Mouse (Mus musculus) brown adipose tissue, adult 24 weeks (tissue): ENCODE results near the gene Ppfia4. TPM values are rescaled to one million over a fixed set of nuclear protein-coding genes. Genes with fewer than 3 reads are reported as not detected.

Experiments
- H3K27ac ChIP-seq: fragments of 200-500 bp; replicated peaks from 2 replicates; pipeline ENCODE4 v1.5.1; 2012; ENCODE audit warnings: low read depth, mild to moderate bottlenecking, low read length
- H3K4me1 ChIP-seq: fragments of 200-500 bp; 2 replicates; pipeline ENCODE4 v1.6.1; 2012; ENCODE audit warnings: low read length, mixed read lengths; ENCODE audit not compliant: control insufficient read depth, insufficient read depth, insufficient read length
- H3K4me3 ChIP-seq: fragments of 200-500 bp; 2 replicates; pipeline ENCODE4 v1.5.1; 2012; ENCODE audit warnings: low read depth, mild to moderate bottlenecking, low read length, moderate library complexity; ENCODE audit not compliant: insufficient read depth
- polyA plus RNA-seq: library from polyadenylated mRNA; stranded (reverse); fragments of >200 nt; gene quantifications from 2 replicates; pipeline ENCODE4 v1.2.4, GENCODE M21; 2012; ENCODE audit not compliant: missing spikeins, insufficient read depth, insufficient read length

The Ppfia4 gene
- 1.7 TPM in 1 of 2 replicates, not detected in the other for polyA plus RNA-seq

DNA sequence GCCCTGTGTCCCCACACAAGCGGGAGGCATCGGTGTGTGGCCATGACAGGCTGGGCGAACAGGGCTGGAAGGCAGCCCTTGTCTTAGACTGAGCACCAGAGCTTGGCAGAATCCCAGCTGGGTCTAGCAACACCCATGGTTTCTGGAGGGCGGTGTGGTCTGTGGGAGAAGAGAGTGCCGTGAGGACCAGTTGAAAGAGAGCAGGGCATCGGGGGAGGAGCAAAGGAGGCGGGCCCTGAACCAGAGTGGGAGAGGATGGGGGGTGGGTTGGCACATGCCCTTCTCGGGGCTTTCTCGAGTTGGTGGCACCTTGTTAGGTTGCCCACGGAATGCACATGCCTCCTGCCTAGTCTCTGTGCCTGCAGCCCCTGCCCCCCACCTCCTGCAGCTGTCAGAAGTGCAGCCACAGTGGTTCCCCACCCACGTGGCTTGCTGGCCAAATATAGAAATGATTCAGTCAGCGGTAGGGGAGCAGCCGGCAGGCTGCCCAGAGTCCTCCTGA is at the start of gene Ppfia4:
Gene Ppfia4 (minus strand): TSS at position 159 of the 502 bp plus-strand sequence.
- Histone ChIP-seq H3K27ac (no peak within 1 kb of the TSS), H3K4me3 (no peak within 1 kb of the TSS), H3K4me1 (no peaks in the 10 kb centered on the region)

DNA sequence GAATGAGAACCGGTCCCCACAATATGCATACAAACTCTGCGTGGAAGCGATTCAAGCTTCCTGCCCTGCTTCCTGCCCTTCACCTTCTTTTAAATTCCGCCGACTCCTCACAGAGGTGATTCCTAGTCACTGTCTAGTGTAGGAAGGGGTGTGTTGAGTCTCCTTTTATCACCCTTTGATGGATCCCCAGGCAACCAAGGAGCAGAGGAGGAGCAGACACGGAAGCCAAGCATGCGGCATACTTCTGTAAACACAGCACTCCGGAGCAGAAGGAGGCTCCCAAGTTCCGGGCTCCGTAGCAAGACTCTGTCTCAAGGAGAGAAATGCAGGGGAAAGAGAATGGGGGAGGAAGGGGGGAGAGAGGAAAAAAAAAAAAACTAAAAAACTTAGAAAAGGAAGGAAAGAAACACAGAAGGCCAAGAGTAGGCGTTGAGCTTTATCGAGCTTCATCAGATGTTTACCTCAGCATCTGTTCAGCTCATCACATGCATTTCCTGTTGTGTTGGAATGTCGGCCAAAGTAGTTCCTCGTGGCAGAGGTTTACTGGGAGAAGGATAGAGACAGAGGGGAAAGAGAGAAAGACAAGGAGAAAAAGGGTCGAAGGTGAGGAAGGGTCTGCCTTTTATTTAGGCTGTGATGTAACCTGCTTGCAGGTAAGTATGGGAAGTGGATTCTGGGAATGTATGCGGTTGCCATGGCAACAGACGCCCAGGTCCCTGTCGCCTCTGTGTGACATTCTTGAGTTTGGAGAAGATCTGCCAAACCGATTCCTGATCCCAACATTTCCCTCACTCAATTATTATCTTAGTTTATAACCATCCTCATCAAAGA is 49.3 kb upstream of the Ppfia4 start:
- H3K4me1 ChIP-seq = 0 out of 2 replicates have a peak, but pooled peaks cover 6% of the 10 kb centered on the region
- peak overlapping the region; percentile 42 for H3K4me3 ChIP-seq
- peak overlapping the region; percentile 91 for H3K27ac ChIP-seq

DNA sequence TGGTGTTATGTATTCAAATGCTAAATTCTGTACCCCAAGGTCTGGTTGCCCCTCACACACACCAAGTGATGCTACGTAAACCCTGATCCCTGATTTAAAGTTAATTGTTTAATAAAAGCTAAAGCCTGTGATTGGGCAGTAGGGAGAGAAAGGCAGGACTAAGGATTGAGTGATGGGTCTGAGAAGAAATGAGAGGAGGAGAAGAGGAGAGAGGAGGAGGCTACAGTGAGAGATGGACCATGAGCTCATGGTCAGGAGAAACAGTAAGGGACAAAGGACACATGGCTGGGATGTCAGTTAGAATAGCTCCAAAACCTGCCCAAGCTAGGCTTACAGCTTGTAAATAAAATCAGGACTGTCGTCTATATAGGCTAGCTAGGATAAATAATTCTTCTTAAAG is 48.3 kb upstream of the Ppfia4 start:
- H3K4me1 ChIP-seq = 0 out of 2 replicates have a peak, but pooled peaks cover 6% of the 10 kb centered on the region
- no peak overlapping the region for H3K4me3 ChIP-seq
- H3K27ac ChIP-seq = peak overlapping the region; percentile 91

DNA sequence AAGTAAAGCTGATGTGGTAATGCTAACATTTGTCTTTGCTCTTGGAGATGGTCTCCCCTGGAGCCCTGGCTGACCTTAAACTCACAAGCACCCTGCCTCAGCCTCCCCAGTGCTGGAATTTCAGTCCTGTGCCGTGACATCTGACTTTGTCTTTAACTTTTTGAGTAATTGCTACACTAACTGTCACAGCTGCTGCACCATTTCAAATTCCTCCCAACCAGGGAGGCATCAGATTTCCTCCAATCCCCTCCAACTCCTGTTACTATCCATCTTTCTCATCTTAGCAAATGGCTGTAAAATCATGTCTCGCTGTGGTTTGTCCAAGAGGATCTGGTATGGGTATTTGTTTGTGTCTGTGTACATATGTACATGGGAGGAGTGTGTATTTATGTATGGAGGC is 41.4 kb upstream of the Ppfia4 start:
- H3K27ac ChIP-seq = no peak overlapping the region
- no peaks in the 10 kb centered on the region for H3K4me1 ChIP-seq
- no peak overlapping the region for H3K4me3 ChIP-seq

DNA sequence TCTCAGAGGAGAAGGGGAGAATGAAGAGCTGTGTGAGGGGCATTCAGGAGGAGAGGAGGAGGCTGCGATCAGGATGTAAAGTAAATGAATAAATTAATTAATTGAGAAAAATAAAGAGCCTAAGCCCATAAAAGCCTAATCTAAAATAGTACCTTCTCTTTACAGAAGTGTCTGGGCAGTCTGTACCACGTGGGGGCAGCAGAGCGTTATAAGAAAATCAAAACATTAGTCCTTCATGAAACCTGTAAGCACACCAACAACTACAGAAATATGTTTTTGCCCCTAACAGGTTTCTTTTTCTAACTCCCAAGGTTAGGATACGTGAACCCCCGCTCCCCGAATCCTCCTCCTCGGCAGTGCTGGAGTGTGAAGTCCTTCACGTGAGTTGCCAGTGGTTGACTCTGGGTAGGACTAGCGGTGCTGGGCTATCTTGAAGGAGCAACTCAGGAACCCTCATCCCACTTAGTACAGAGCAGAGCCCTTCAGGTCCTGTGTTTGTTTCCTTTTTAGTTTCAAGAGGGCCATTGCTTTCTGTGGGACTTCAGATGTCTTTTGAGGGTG is 36.1 kb upstream of the Ppfia4 start:
- Histone ChIP-seq H3K4me3 (no peak overlapping the region), H3K27ac (no peak overlapping the region), H3K4me1 (no peaks in the 10 kb centered on the region)

DNA sequence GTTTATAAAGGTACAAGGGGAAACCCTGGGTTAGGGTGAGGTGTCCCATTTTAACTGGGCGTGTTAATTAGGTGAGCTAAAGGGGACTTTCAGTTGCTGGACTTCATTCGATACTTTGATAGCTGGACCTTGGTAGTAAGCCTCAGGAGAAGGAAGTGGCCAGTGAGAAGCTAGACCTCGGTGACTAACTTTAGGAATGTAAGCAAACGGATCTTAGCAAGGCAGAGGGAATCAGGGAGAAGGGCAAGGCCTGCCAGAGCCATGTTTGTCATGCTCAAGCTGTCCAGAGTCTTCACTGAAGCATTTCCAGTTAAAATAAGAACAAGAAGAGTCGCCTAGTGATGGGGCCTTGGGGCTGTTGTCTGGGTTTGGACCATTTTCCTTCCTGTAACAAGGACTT is 32.8 kb upstream of the Ppfia4 start:
- H3K4me3 ChIP-seq = no peak overlapping the region
- H3K27ac ChIP-seq = no peak overlapping the region
- peaks cover 6% of the 10 kb centered on the region for H3K4me1 ChIP-seq

DNA sequence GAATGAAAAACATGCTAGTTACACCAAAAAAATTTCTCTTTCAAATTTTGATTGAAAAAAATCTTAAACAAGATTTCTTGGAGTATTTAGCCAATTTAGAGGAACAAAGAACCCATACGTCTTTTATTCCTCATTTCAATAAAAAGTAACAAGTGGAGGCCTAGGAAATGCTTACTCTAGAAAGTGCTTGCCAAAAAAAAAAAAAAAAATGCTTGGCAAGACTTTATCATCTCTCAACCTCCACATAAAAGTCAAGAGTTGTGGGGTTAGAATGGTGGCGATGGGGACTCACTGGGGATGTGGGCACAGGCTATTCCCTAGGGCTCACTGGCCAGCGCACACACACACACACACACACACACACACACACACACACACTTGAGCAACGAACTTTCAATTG is 30.5 kb upstream of the Ppfia4 start:
- H3K4me1 ChIP-seq = peaks cover 6% of the 10 kb centered on the region
- H3K27ac ChIP-seq = no peak overlapping the region
- no peak overlapping the region for H3K4me3 ChIP-seq

DNA sequence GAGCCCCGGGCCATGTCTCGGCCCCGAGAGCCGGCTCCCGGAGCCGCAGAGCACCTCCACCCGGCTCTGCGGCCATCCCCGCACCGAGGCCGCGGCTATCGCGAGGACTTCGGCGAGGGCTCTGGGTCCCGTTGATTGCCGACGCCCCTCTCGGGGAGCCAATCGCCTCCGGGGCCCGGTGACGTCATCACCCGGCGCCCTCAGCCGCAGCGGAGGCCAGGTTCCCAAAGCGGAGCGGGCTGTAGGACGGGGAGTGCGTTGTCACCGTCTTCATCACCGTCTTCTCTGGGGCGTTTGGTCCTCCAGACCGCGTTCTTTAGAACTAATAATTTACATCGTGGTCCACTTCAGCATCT is 29.1 kb upstream of the Ppfia4 start, which contains the start of gene Tmem183a:
Gene Tmem183a (minus strand): TSS at position 123 of the 356 bp plus-strand sequence.
- Histone ChIP-seq H3K4me1 (peaks cover 6% of the 10 kb centered on the region), H3K4me3 (peak within 1 kb of the TSS; percentile 95), H3K27ac (peak within 1 kb of the TSS; percentile 82)

DNA sequence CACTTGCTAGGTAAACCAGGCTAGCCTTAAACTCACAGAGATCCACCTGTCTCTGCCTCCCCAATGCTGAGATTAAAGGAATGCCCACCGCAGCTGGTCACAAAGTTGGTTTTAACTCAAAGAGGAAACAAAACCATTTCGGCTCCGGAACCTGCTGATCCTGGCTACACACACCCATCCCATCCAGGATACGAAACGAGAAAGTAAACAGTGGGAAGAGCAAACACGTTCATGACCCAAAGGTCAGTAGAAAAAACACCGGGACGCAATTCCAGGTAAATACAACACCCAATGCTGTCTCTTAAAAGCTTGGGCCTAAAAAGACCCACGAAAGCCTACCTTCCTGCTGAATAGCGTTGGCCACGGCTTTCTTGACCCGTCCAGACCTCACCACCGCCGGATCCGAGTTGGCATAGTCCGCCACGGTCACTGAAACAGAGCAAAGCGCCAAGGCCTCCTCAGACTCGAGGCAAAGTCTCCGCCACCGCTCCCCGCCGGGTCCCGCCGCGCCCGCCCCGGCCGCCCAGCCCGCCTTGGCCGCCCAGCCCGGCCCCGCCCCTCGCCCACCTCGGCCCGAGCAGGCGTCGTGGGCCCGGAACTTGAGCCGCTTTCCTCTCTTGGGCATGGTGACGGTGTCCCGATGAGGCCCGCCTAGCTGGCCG is 28.6 kb upstream of the Ppfia4 start:
- Histone ChIP-seq H3K4me1 (peaks cover 6% of the 10 kb centered on the region), H3K4me3 (peak overlapping the region; percentile 95), H3K27ac (peak overlapping the region; percentile 77)

DNA sequence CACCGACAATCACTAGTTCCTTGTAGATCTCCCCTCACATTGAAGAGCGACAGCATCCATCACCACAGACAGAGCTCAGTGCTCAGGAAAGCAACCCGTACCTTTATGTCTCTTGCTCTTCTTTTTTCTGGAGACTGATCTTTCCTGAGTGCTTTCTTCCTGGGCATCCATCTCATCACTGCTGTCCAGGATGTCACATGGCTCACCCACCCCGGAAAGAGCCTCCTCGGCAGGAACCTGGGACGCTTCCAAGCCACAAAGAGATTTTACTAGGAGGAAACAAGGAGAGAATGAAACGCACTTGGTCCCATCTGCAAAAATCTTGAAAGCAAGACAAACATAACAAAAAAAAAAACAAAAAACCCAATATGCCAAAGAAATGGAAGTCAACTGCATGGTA is 27.9 kb upstream of the Ppfia4 start:
- peak overlapping the region; percentile 95 for H3K4me3 ChIP-seq
- no peak overlapping the region for H3K27ac ChIP-seq
- H3K4me1 ChIP-seq = peaks cover 6% of the 10 kb centered on the region

DNA sequence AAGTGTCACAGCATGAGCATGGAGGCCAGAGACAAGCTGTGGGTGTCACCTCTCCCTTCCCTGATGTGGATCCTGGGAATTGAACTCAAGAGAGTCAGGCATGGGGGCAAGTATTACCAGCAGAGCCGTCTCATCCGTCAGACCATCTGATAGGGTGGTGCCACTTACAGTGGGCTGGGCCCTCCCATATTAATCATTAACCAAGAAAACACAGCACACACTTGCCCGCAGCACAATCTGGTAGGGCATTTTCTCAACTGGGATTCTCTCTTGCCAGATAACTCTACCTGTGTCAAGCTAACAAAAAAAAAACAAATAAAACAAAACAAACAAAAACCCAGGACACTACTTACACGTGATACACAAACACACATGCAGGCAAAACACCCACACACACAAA is 24.7 kb upstream of the Ppfia4 start:
- no peak overlapping the region for H3K27ac ChIP-seq
- no peak overlapping the region for H3K4me3 ChIP-seq
- H3K4me1 ChIP-seq = peaks cover 6% of the 10 kb centered on the region

DNA sequence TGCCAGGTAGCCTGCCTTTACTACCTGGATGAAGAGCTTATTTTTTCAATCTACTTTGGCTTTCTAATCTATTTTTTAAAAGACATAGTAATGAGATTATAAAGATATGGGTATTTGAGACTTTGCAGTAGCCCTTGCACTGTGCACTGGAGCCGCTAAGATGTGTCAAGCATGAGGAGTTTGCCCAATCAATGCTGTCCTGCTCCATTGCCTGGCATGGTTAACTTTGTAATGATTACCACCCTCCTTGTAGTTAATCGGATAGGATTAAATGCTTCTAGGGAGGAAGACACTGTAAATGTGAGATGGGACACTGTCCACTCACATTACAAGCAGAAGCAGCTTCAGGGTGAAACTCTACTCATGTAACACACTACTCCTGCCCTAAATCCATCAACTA is 20.6 kb upstream of the Ppfia4 start:
- no peak overlapping the region for H3K27ac ChIP-seq
- no peak overlapping the region for H3K4me3 ChIP-seq
- no peaks in the 10 kb centered on the region for H3K4me1 ChIP-seq

DNA sequence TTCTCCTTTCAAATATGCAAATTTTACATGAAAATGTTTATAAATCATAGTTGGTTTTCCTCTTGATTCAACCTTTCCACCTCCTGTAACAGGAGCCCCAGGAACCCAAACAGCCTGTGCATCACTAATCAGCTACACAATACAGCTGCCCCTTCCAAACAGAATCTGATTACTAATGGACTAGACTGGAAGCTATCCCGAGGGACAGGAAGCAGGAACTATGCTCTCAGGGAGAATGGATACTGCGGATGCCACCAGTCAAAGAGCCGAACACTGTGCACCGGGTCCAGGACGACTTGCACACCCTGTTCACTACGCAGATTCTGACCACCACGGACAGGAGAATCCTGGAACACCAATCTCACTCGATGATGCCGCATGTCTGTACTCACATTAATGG is 15.1 kb upstream of the Ppfia4 start:
- no peak overlapping the region for H3K27ac ChIP-seq
- H3K4me3 ChIP-seq = no peak overlapping the region
- no peaks in the 10 kb centered on the region; the same call in 1 of the 2 replicates for H3K4me1 ChIP-seq

DNA sequence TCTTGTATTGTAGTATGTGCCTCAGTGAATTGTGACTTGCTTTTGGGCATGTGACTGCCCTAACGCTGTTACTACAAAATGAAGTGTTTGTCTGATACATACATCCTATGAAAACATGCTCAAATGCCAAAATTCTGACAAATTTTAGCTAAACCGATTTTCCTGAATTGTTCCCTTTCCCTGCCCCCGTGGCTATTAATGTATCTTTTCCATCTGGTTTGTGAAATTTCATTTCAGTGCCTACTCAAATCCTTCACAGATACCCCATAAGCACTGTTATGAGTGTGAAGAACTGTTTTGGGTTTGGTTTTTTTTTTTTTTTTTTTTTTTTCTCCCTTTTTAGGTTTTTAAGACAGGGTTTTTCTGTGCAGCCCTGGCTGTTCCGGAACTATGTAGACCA is 12.3 kb upstream of the Ppfia4 start:
- Histone ChIP-seq H3K4me1 (no peaks in the 10 kb centered on the region; the same call in 1 of the 2 replicates), H3K27ac (no peak overlapping the region), H3K4me3 (no peak overlapping the region)
